28 mouse cellular contexts compared by ENCODE assay signal in the genomic region with DNA sequence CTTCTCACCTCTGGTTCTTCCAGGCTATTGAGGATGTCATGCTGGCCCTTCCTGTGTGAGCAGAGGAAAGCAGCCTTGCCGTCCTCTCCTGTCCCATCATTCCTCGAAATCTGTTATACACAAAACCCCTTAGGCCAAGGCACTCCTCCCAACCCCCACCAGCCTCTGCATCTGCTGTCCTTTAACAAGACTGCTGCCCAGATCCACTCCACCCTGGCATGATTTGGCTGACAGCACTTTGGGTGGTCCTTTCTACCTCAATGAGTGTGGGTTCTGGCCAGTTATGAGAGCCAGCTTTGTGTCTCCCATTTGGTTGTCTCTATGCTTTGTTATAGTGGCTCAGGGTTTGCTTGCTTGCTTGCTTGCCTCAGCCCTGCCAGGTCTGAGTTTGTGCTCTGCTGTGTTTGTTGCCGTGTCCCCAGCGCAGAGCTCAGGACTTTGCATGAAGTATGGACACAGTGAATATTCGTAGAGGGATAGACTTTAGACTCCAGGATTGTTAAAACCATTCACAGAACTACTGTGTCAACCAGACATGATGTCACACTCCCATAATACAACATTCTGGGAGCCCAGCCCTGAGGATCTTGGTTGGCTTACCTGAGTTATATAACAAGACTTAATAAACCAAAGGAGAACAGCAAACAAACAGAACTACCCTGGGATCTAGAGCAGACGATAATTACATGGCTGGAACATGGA. TPM values are rescaled to one million over a fixed set of nuclear protein-coding genes. Genes with fewer than 3 reads are reported as not detected.
DNase-seq lines count a peak whose midpoint lies in the region; ATAC-seq and TF ChIP-seq lines count a peak whose summit lies in the region.
"Had no signal": no experiment of that assay in that cellular context is flagged by ENCODE, and none has a peak within 500 bp of the region (broad histone marks: within the 10 kb centered on the region; RNA-seq: fewer than 3 reads in every experiment).

No protein-coding gene starts in this region.

- no peak overlapping the region for H3K27ac ChIP-seq in hindbrain, embryonic 14.5 days
- H3K27ac ChIP-seq in hindbrain, embryonic 13.5 days: no peak overlapping the region
- H3K27ac ChIP-seq in liver, postnatal 0 days (ENCODE audit: low read depth): 0 out of 2 replicates have a peak overlapping the region, but pooled peaks have one; percentile 40
- H3K27ac ChIP-seq in liver, embryonic 12.5 days: no peak overlapping the region
- H3K27ac ChIP-seq in small intestine, adult 2 months (ENCODE audit: insufficient read depth, low read depth, low read length): peak overlapping the region; percentile 74
- H3K27ac ChIP-seq: forebrain, embryonic 10.5 days; gastrocnemius, adult 2 months; heart, embryonic 15.5 days; intestine, embryonic 15.5 days; limb, embryonic 13.5 days; stomach, postnatal 0 days had no signal

- peak; percentile 40; the same call in 1 of the 2 replicates for ATAC-seq in hindbrain, embryonic 14.5 days (ENCODE audit: low FRiP score)
- ATAC-seq in hindbrain, embryonic 13.5 days (ENCODE audit: low FRiP score): no peak
- peak; percentile 54 for ATAC-seq in liver, postnatal 0 days
- ATAC-seq in liver, embryonic 12.5 days: no peak
- ATAC-seq: activated CD4-positive, CD25-positive, alpha-beta regulatory T cell, adult 4 months; midbrain, embryonic 16.5 days had no signal

- no peaks in the 10 kb centered on the region for H3K27me3 ChIP-seq in hindbrain, embryonic 14.5 days (ENCODE audit: control insufficient read depth, insufficient read depth, low read length)
- no peaks in the 10 kb centered on the region for H3K27me3 ChIP-seq in hindbrain, embryonic 13.5 days
- no peaks in the 10 kb centered on the region for H3K27me3 ChIP-seq in liver, postnatal 0 days (ENCODE audit: insufficient read depth, low read length)
- H3K27me3 ChIP-seq in liver, embryonic 12.5 days (replicated peaks): 0 out of 2 replicates have a peak, but pooled peaks cover 3% of the 10 kb centered on the region
- H3K27me3 ChIP-seq in small intestine, adult 2 months (ENCODE audit: control insufficient read depth, insufficient read depth, low read length): no peaks in the 10 kb centered on the region
- H3K27me3 ChIP-seq: heart, embryonic 15.5 days; intestine, embryonic 15.5 days; limb, embryonic 13.5 days had no signal

- peak; percentile 90 to 94 for DNase-seq in cerebellum, postnatal 10 days
- no peak for DNase-seq in cerebellum, adult 11 months
- DNase-seq in hindbrain, embryonic 14.5 days (ENCODE audit: low spot score): no peak
- DNase-seq in liver, postnatal 0 days: no peak
- no peak for DNase-seq in right cerebral cortex, postnatal 36 days (ENCODE audit: low spot score in 2 of 2)
- DNase-seq: adrenal gland, adult 8-10 months; cerebellum, adult 8-10 months; gastrocnemius, adult 2 months; heart, postnatal 36 days; kidney, postnatal 25 days; layer of hippocampus, postnatal 36 days; lung, adult 2 months; lung, postnatal 14 days; thymus, adult 2 months; thymus, postnatal 4 days had no signal

- H3K9me3 ChIP-seq in hindbrain, embryonic 14.5 days (ENCODE audit: control insufficient read depth, low read length): no peaks in the 10 kb centered on the region
- no peaks in the 10 kb centered on the region for H3K9me3 ChIP-seq in hindbrain, embryonic 13.5 days
- H3K9me3 ChIP-seq in liver, postnatal 0 days (ENCODE audit: low read length): no peaks in the 10 kb centered on the region
- no peaks in the 10 kb centered on the region for H3K9me3 ChIP-seq in liver, embryonic 12.5 days (replicated peaks)
- H3K9me3 ChIP-seq: forebrain, embryonic 10.5 days; heart, embryonic 15.5 days; intestine, embryonic 15.5 days; limb, embryonic 13.5 days; megakaryocyte, embryonic 14.5 days had no signal

- H3K4me1 ChIP-seq in hindbrain, embryonic 14.5 days (replicated peaks; ENCODE audit: control insufficient read depth, insufficient read depth, low read length): no peaks in the 10 kb centered on the region
- 0 out of 2 replicates have a peak, but pooled peaks cover 5% of the 10 kb centered on the region for H3K4me1 ChIP-seq in hindbrain, embryonic 13.5 days (replicated peaks)
- H3K4me1 ChIP-seq in liver, postnatal 0 days (ENCODE audit: insufficient read depth): peaks cover 35% of the 10 kb centered on the region
- peaks cover 8% of the 10 kb centered on the region; the same call in 1 of the 2 replicates for H3K4me1 ChIP-seq in liver, embryonic 12.5 days
- peaks cover 58% of the 10 kb centered on the region for H3K4me1 ChIP-seq in small intestine, adult 2 months (ENCODE audit: control insufficient read depth, insufficient read depth, insufficient read length, low read length)

- no peak for TF ChIP-seq CTCF in liver, postnatal 0 days (IDR thresholded peaks at IDR 0.05; ENCODE audit: low read depth)
- no peak for TF ChIP-seq CTCF in small intestine, adult 2 months (IDR thresholded peaks at IDR 0.05; ENCODE audit: extremely low read depth, insufficient read length, insufficient replicate concordance, low read depth, low read length)

- H3K9ac ChIP-seq in hindbrain, embryonic 14.5 days: no peak overlapping the region
- no peak overlapping the region for H3K9ac ChIP-seq in hindbrain, embryonic 13.5 days
- no peak overlapping the region for H3K9ac ChIP-seq in liver, postnatal 0 days (replicated peaks)
- no peak overlapping the region for H3K9ac ChIP-seq in liver, embryonic 12.5 days
- H3K9ac ChIP-seq: heart, embryonic 15.5 days; intestine, embryonic 15.5 days; limb, embryonic 13.5 days had no signal

- 67% methylated on average over 6 of the region's 6 CpGs for WGBS in hindbrain, embryonic 14.5 days
- 68% methylated on average over 6 of the region's 6 CpGs for WGBS in hindbrain, embryonic 13.5 days
- WGBS in liver, postnatal 0 days (ENCODE audit: insufficient replicate concordance): 61% methylated on average over 6 of the region's 6 CpGs
- 61% methylated on average over 6 of the region's 6 CpGs for WGBS in liver, embryonic 12.5 days (ENCODE audit: insufficient replicate concordance)
- WGBS in small intestine, adult 2 months: 49% methylated on average over 6 of the region's 6 CpGs

- TF ChIP-seq EP300 in liver, postnatal 0 days (IDR thresholded peaks at IDR 0.05; ENCODE audit: low read depth): no peak

- no peaks in the 10 kb centered on the region for H3K36me3 ChIP-seq in hindbrain, embryonic 14.5 days (replicated peaks; ENCODE audit: control insufficient read depth, insufficient read depth)
- no peaks in the 10 kb centered on the region for H3K36me3 ChIP-seq in hindbrain, embryonic 13.5 days
- no peaks in the 10 kb centered on the region for H3K36me3 ChIP-seq in liver, postnatal 0 days (replicated peaks; ENCODE audit: insufficient read depth, low read length)
- no peaks in the 10 kb centered on the region for H3K36me3 ChIP-seq in liver, embryonic 12.5 days
- no peaks in the 10 kb centered on the region for H3K36me3 ChIP-seq in small intestine, adult 2 months (ENCODE audit: control insufficient read depth, insufficient read depth, low read length)
- H3K36me3 ChIP-seq: forebrain, embryonic 10.5 days; heart, embryonic 15.5 days; intestine, embryonic 15.5 days; limb, embryonic 13.5 days had no signal

- no peak overlapping the region for H3K4me3 ChIP-seq in hindbrain, embryonic 14.5 days (replicated peaks; ENCODE audit: low read length)
- no peak overlapping the region for H3K4me3 ChIP-seq in hindbrain, embryonic 13.5 days
- H3K4me3 ChIP-seq in liver, postnatal 0 days (ENCODE audit: low read depth, low read length): no peak overlapping the region
- H3K4me3 ChIP-seq in liver, embryonic 12.5 days: no peak overlapping the region
- no peak overlapping the region for H3K4me3 ChIP-seq in small intestine, adult 2 months (ENCODE audit: low read depth, low read length)
- H3K4me3 ChIP-seq: forebrain, embryonic 10.5 days; gastrocnemius, adult 2 months; heart, embryonic 15.5 days; intestine, embryonic 15.5 days; limb, embryonic 13.5 days; megakaryocyte, embryonic 14.5 days had no signal

- no peak; the same call in 1 of the 2 replicates for TF ChIP-seq POLR2A in small intestine, adult 2 months (IDR thresholded peaks at IDR 0.05; ENCODE audit: low read depth, low read length)

- H3K4me2 ChIP-seq in hindbrain, embryonic 14.5 days (replicated peaks): no peak overlapping the region
- no peak overlapping the region for H3K4me2 ChIP-seq in hindbrain, embryonic 13.5 days
- no peak overlapping the region for H3K4me2 ChIP-seq in liver, postnatal 0 days (ENCODE audit: low read depth, low read length)
- no peak overlapping the region for H3K4me2 ChIP-seq in liver, embryonic 12.5 days
- H3K4me2 ChIP-seq: heart, embryonic 15.5 days; intestine, embryonic 15.5 days; limb, embryonic 13.5 days had no signal

RNA-seq across cellular contexts. Expression of a gene that starts 19.2 kb away (rescaled TPM):
- polyA plus RNA-seq in hindbrain, embryonic 14.5 days (2014; fragmentation: Nextera tagmentation; extraction: Ambion mirVana): 9.5 and 11.7 TPM in 2 replicates
- 9.1 and 10.3 TPM in 2 replicates for polyA plus RNA-seq in hindbrain, embryonic 13.5 days (2015; fragmentation: Nextera tagmentation; extraction: Ambion mirVana)
- 8.3 and 18.9 TPM in 2 replicates for polyA plus RNA-seq in liver, postnatal 0 days (2015; fragmentation: Nextera tagmentation; extraction: Ambion mirVana)
- 1.6 and 2.1 TPM in 2 replicates for polyA plus RNA-seq in liver, embryonic 12.5 days (2016; fragmentation: Nextera tagmentation; extraction: Ambion mirVana)
- 34.0 and 55.0 TPM in 2 replicates for polyA plus RNA-seq in small intestine, adult 2 months (2012; rRNA removed)
- polyA plus RNA-seq: activated CD4-positive, CD25-positive, alpha-beta regulatory T cell, adult 4 months had no signal

RNA-seq across cellular contexts. Expression of a gene that starts 59.4 kb away (rescaled TPM):
- 27.1 and 27.4 TPM in 2 replicates for polyA plus RNA-seq in hindbrain, embryonic 14.5 days (2014; fragmentation: Nextera tagmentation; extraction: Ambion mirVana)
- polyA plus RNA-seq in hindbrain, embryonic 13.5 days (2015; fragmentation: Nextera tagmentation; extraction: Ambion mirVana): 16.6 and 18.3 TPM in 2 replicates
- 18.7 and 19.4 TPM in 2 replicates for polyA plus RNA-seq in liver, postnatal 0 days (2015; fragmentation: Nextera tagmentation; extraction: Ambion mirVana)
- polyA plus RNA-seq in liver, embryonic 12.5 days (2016; fragmentation: Nextera tagmentation; extraction: Ambion mirVana): 24.6 and 26.6 TPM in 2 replicates
- polyA plus RNA-seq in small intestine, adult 2 months (2012; rRNA removed): 1.4 and 4.2 TPM in 2 replicates

RNA-seq across cellular contexts. Expression of a gene that starts 59.8 kb away (rescaled TPM):
- 0.19 and 0.39 TPM in 2 replicates for polyA plus RNA-seq in hindbrain, embryonic 14.5 days (2014; fragmentation: Nextera tagmentation; extraction: Ambion mirVana)
- polyA plus RNA-seq in hindbrain, embryonic 13.5 days (2015; fragmentation: Nextera tagmentation; extraction: Ambion mirVana): 0.10 TPM in 1 of 2 replicates, not detected in the other
- not detected in 2 replicates for polyA plus RNA-seq in liver, postnatal 0 days (2015; fragmentation: Nextera tagmentation; extraction: Ambion mirVana)
- polyA plus RNA-seq in liver, embryonic 12.5 days (2016; fragmentation: Nextera tagmentation; extraction: Ambion mirVana): not detected in 2 replicates
- polyA plus RNA-seq in small intestine, adult 2 months (2012; rRNA removed): not detected in 2 replicates
- polyA plus RNA-seq: activated CD4-positive, CD25-positive, alpha-beta regulatory T cell, adult 4 months; forebrain, embryonic 10.5 days; frontal cortex, adult 2 months; heart, embryonic 15.5 days; kidney, embryonic 14.5 days; limb, embryonic 13.5 days had no signal

Comparison
In these comparisons a context has a peak if more than half of its experiments do, and no peak if none do; other contexts are left out.
1. DNase-seq: peak in cerebellum, postnatal 10 days (2 of 2); none in cerebellum, adult 11 months (single experiment), hindbrain, embryonic 14.5 days (single experiment), liver, postnatal 0 days (single experiment) and right cerebral cortex, postnatal 36 days (0 of 2).
2. ATAC-seq: peak in hindbrain, embryonic 14.5 days (single experiment) and liver, postnatal 0 days (single experiment); none in hindbrain, embryonic 13.5 days (single experiment) and liver, embryonic 12.5 days (single experiment).
3. H3K27ac ChIP-seq: peak in liver, postnatal 0 days (single experiment) and small intestine, adult 2 months (single experiment); none in hindbrain, embryonic 14.5 days (single experiment), hindbrain, embryonic 13.5 days (single experiment) and liver, embryonic 12.5 days (single experiment).